Mouse (Mus musculus): Measurements from ENCODE around the gene Zdhhc21.

The Zdhhc21 gene

DNA sequence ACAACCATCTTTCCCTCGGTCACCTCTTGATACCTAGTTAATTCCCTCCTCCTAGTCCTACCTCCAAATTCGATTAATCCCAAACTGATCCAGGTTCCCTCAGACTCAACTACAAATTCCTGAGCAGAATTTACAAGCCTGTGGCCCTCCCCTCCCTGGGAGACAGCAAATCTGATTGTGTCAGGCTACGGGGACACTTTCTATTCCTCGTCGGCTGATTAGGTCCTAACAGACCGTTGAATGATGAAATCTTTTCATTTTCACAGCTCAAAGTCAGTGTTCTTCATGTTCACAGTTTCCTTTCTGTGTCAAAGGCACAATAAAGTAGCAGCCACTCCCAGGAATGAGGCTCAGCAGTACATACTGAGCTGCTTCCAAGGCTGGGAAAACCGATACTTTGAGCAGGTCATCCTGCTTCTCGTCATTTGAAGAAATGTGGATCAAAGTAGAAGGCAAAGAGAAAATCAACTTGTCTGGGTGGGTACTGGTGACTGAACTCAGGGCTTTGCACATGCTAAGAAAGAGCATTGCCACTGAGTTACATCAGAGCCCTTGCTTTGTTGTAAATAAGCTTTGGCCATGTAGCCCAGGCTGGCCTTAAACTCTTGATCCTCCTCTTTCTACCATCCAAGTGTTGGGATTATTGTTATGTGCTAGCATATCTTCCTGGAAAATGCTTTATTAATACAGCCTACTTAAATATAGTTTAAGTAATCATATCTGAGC lies 5.4 kb upstream of the Zdhhc21 start:
- CTCF ChIA-PET = no interaction called here

DNA sequence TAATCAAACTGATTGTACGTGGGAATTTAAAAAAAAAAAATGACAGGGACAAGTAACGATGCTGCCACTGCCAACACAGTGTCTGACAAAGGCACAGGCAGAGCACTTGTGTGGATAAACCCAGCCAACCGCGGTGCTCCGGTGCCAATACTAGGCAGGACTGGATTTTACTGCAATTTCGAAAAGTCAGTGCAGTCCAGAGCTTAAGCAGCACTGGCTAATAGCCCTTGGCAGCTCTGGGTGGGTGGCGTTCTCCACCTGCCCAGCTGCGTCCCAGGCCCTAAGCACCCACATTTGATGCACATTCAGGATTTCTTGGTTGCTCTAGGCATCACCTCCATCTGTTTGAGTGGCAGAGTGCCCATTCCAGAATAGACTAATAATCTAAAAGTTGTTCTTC lies 3.6 kb upstream of the Zdhhc21 start:
- CTCF ChIA-PET = no interaction called here

DNA sequence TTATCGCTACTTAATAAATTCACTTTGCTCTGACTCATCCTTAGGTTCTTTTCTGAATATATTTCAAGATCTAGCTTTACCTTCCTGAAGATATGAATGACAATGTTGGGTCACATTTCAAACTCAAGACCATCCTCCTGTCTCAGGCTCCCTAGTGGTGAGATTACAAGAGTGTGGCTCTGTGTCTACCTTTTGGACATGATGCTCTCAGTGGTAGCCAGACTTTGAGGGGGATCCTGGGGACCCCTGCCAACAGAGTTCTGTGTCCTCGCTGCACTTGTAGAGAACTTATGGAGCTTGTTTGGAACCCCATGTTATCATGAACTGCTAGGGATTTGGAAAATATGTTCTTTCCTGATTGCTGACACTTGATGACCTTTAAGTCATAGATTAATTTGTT lies 1.7 kb upstream of the Zdhhc21 start:
- CTCF ChIA-PET = no interaction called here

- CTCF ChIA-PET = interaction anchor here (0.7 kb wide), 1 partner anchor 443 kb away, joined by 3 read pairs; no protein-coding TSS in a partner anchor
Measured at GRCm38 (mm10) chr4:82860566-82860965, 808 bp upstream of the Zdhhc21 start.

DNA sequence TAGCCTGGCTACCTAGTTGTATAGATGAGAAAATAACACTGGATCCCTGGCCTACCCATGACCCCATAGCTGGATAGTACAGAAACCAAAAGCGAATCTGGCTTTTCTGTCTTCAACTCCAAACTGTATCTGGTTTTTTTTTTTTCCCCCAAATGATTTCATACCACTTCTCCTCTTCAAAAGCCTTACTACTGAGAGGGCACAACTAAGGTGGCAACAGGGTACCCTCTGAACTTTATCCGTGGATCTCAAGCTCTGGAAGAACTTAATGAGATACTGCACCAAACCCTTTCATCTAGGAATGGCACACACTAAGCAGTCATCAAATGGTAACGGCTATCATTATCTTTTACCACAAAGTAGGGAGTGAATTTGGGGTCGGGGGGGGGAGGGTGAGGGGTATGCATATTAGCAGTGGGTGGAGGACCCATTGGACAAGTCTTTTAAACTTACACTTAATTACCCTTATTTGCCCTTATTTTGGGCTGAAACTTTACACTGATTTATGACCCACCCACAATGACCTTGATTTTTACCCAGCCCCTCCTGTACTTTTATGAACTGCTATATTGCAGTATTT lies 1.2 kb downstream of the Zdhhc21 start:
- CTCF ChIA-PET = no interaction called here

DNA sequence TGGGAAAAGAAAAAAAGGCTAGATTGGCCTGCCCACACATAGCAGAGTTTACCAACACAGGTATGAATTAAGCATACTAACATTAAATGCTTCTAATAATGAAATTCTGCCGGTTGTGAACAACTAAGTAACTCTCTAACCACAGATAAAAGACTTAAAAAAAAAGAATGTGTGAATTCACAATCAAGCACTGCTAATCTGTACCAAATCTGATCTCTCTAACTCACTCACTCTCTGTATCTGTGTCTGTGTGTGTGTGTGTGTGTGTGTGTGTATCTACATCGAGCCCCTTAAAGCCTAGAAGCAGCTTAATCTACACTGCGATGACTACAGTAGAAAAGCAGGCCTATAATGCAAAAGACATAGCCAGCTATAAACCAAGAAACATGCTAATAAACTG lies 2.8 kb downstream of the Zdhhc21 start:
- CTCF ChIA-PET = no interaction called here

DNA sequence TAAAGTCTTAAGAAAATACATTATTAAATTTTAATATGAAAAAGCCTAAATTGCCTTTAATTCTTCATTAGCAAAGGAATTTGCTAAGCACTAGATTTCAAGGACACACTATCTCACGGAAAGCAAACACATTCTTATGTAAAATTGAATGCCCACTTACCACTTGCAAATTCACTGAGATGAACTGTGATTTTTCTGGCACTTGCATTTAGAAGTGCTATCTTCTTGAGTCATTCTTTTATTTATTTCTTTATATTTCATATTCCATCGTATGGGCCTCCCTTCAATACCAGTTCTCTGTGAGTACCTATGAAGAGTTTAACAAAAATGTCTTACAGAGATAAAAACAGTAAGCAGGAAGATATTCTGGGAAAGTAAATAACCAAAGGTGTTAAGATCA lies 5.9 kb downstream of the Zdhhc21 start:
- CTCF ChIA-PET = no interaction called here

GRCm38 (mm10) chr4:82848552-82849234 lies 11.1 kb downstream of the Zdhhc21 start:
- CTCF ChIA-PET = no interaction called here

DNA sequence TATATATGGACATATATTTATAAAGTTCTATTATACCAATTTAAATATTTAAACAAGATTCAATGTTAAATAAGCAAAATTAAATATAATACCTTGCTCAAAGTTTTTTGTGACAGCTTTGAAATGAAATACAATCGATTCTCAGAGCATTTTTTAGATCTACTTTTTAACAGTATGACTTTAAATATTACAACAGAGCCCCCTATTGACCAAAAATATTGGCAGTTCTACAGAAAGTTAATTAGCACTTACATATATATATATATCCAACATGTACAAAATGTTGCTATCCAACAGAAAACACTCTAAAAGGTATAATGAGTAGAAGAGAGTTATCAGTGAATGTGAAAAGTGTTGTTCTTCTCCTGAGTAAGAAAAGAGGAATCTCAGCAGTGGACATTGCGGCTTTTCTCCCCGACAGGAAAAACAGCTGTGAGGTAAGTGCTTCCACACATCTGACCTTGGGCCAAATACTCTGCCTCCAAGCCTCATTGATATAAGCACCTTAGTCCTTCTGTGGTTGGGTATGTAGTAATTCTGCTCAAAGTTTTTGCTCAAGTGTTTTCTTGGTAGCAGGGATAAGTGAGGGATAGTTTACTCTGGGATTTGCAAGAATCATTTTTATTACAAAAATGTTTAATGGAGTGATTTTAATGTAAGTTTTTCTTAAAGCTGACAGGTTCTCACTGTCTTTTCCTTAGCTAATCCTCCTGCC lies 22.1 kb downstream of the Zdhhc21 start:
- CTCF ChIA-PET = no interaction called here

DNA sequence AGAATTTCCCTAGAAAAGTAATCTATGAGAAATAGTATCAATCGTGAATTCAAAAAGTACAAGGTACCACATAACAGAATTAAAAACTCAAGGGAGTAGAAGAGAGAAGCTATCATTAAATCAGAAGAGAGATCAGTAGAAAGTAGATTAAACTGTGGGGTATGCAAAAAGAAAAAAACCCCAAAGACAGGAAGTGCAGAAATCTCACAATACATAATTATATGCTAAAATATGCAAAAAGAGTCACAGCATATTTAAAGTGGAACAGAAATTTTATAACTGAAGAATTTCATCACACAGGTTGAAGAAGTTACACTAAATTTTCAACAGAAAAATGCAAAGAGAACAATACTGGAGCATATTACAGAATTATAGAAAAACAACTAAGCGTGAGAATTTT lies 28.6 kb downstream of the Zdhhc21 start:
- CTCF ChIA-PET = no interaction called here

GRCm38 (mm10) chr4:82829429-82829828 lies 30.3 kb downstream of the Zdhhc21 start:
- CTCF ChIA-PET = no interaction called here

GRCm38 (mm10) chr4:82827001-82827400 lies 32.8 kb downstream of the Zdhhc21 start:
- CTCF ChIA-PET = no interaction called here

- CTCF ChIA-PET = no interaction called here
Measured at GRCm38 (mm10) chr4:82817833-82818232, 41.9 kb downstream of the Zdhhc21 start.

- CTCF ChIA-PET = no interaction called here
Measured at GRCm38 (mm10) chr4:82816351-82816750, 43.4 kb downstream of the Zdhhc21 start.

DNA sequence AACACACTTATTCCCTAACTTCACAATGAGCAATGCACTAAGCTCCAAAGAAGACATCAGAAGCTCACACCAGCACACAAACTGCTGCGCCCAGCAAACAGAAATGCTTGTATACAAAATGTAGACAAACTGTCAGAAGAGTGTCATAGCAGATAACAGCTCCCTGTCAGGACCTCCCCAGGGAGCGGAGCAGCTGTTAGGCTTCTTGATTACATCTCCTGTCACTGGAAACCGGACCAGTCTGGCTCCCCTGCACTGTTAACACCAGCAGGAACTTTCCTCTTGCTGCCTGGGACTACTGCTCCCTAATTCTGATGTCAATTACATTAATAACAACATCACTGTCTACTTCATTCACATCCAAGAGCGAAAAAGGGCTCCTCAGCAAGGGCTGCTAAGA lies 44.5 kb downstream of the Zdhhc21 start:
- CTCF ChIA-PET = no interaction called here

DNA sequence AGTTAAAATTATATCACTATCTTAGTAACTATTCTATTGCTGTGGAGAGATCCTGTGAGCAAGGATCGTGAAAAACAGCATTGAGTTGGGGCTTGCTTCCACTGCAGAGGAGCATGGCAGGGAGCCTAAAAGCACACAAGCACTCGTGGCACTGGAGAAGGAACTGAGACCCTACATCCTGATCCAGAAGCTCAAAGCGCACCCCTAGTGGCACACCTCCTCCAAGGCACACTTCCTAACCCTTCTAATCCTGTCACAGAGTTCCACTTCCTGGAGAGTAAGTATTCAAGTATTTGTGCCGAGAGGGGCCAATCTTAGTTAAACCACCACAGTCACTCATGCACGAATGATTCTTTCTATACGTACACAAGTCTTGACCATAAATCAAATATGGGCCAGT lies 46.4 kb downstream of the Zdhhc21 start:
- CTCF ChIA-PET = no interaction called here

GRCm38 (mm10) chr4:82807811-82808210 lies 51.9 kb downstream of the Zdhhc21 start:
- CTCF ChIA-PET = no interaction called here

GRCm38 (mm10) chr4:82806176-82806757 lies 53.5 kb downstream of the Zdhhc21 start:
- CTCF ChIA-PET = no interaction called here

GRCm38 (mm10) chr4:82804019-82804418 lies 55.7 kb downstream of the Zdhhc21 start:
- CTCF ChIA-PET = no interaction called here

- CTCF ChIA-PET = no interaction called here
Measured at GRCm38 (mm10) chr4:82793608-82794007, 66.2 kb downstream of the Zdhhc21 start.

DNA sequence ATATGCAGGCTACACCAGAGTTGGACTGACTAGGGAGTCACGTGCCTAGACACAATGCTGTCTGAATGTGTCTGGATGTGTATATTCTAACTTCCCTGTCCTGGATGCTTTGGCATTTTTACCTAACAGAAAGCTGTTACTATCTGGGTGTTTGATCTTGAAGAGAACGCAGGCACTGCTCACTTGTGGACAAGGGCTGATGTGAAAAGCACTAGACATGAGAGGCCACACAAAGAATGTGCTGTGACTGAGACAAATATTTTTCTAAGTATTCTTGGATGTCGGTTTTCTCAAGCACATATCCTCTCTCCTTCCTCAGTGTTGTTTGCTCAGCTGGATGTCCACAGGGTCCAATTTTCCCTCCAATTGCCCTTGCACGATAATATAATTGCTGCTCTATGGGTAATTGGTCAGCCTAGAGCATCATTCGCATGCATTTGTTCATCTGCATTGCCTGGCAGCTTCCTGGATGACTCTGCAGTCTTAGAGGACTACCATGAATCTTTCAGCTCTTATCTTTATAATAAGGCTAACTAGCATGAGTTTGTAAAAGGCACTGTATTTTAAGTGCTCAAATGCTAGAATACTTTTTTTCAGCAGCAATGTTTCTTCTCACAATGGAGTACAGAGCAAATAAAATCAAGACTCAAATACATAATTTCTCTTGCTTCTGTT lies 66.7 kb downstream of the Zdhhc21 start:
- CTCF ChIA-PET = no interaction called here
